Mouse (Mus musculus): ENCODE measurements around the gene Supt4a.

GRCm38 (mm10) chr11:87722168-87722567 is 15.2 kb upstream of the Supt4a start:
- no peak for TF ChIP-seq POLR2A (IDR thresholded peaks at IDR 0.05; ENCODE audit: low read depth, low read length)
- no peak for TF ChIP-seq ELF1 (IDR thresholded peaks at IDR 0.05; ENCODE audit: low read depth, low read length)
- TF ChIP-seq EP300 (IDR thresholded peaks at IDR 0.05; ENCODE audit: low read length): no peak
- TF ChIP-seq MAX (IDR thresholded peaks at IDR 0.05; ENCODE audit: low read length): no peak
- TF ChIP-seq CTCF (conservative IDR thresholded peaks at IDR 0.05 in 1 of 2, IDR thresholded peaks at IDR 0.05 in 1 of 2; ENCODE audit: low read depth in 2 of 2, low read length in 2 of 2): no peak
